Mouse (Mus musculus) hindbrain, embryonic 15.5 days (tissue): Measurements from ENCODE around the gene 1700001C02Rik. TPM values are rescaled to one million over a fixed set of nuclear protein-coding genes. Genes with fewer than 3 reads are reported as not detected.

Source experiments
- ATAC-seq: fragments of 200-750 bp; cut with Nextera tagmentation; 2 replicates; pipeline ENCODE4 v1.8.0; 2017; ENCODE audit warnings: low read depth, moderate number of reproducible peaks, moderate TSS enrichment; ENCODE audit not compliant: low FRiP score
- H3K27ac ChIP-seq: fragments of 300-500 bp; sonication (generic); replicated peaks from 2 replicates; pipeline ENCODE4 v1.5.1; 2015; ENCODE audit warnings: mild to moderate bottlenecking, inconsistent platforms
- H3K27me3 ChIP-seq: fragments of 300-500 bp; sonication (generic); 2 replicates; pipeline ENCODE4 v1.6.1; 2015; ENCODE audit warnings: control low read depth, inconsistent platforms
- H3K36me3 ChIP-seq: fragments of 300-500 bp; sonication (generic); 2 replicates; pipeline ENCODE4 v1.6.1; 2015; ENCODE audit warnings: control low read depth, inconsistent platforms
- H3K4me1 ChIP-seq: fragments of 300-500 bp; sonication (generic); replicated peaks from 2 replicates; pipeline ENCODE4 v1.6.1; 2015; ENCODE audit warnings: control low read depth, inconsistent platforms
- H3K4me2 ChIP-seq: fragments of 300-500 bp; sonication (generic); 2 replicates; pipeline ENCODE4 v1.6.1; 2015; ENCODE audit warnings: moderate library complexity, mild to moderate bottlenecking, inconsistent platforms
- H3K4me3 ChIP-seq: fragments of 300-500 bp; sonication (generic); 2 replicates; pipeline ENCODE4 v1.5.1; 2015; ENCODE audit warnings: mild to moderate bottlenecking, inconsistent platforms
- H3K9ac ChIP-seq: fragments of 300-500 bp; sonication (generic); 2 replicates; pipeline ENCODE4 v1.6.1; 2015; ENCODE audit warnings: inconsistent platforms
- H3K9me3 ChIP-seq: fragments of 300-500 bp; sonication (generic); 2 replicates; pipeline ENCODE4 v1.6.1; 2016; ENCODE audit warnings: control low read depth, inconsistent platforms
- WGBS: fragments of 180-500 bp; shearing (Covaris S2); methylation state at CpG from one replicate; pipeline ENCODE4 v1.1.7; 2015; 5-methylcytosine and 5-hydroxymethylcytosine counted together
- polyA plus RNA-seq: library from polyadenylated mRNA; unstranded; fragments of >200 nt; fragmentation: Nextera tagmentation; extraction: Ambion mirVana; gene quantifications from 2 replicates; pipeline ENCODE4 v1.2.1, GENCODE M21; 2015

1700001C02Rik gene
- polyA plus RNA-seq, 1 experiment from 2014 or later: 1.6 TPM

GRCm38 (mm10) chr5:30466315-30466714, 468 bp downstream of the 1700001C02Rik start:
- Histone ChIP-seq H3K9ac (peak overlapping the region; percentile 26; the same call in 1 of the 2 replicates), H3K4me3 (peak overlapping the region; percentile 30), H3K27me3 (0 out of 2 replicates have a peak, but pooled peaks cover 5% of the 10 kb centered on the region), H3K36me3 (no peaks in the 10 kb centered on the region), H3K27ac (0 out of 2 replicates have a peak overlapping the region, but pooled peaks have one; percentile 16), H3K9me3 (no peaks in the 10 kb centered on the region), H3K4me2 (peak overlapping the region; percentile 64), H3K4me1 (peaks cover 36% of the 10 kb centered on the region)
- 0 out of 2 replicates have a peak, but pooled peaks have one; percentile 32 for ATAC-seq
- 28% methylated on average over 9 of the region's 9 CpGs for WGBS

- Histone ChIP-seq H3K9ac (no peak overlapping the region), H3K27me3 (0 out of 2 replicates have a peak, but pooled peaks cover 5% of the 10 kb centered on the region), H3K27ac (no peak overlapping the region), H3K9me3 (no peaks in the 10 kb centered on the region), H3K4me2 (no peak overlapping the region), H3K4me3 (no peak overlapping the region), H3K36me3 (no peaks in the 10 kb centered on the region), H3K4me1 (peaks cover 25% of the 10 kb centered on the region)
- no peak for ATAC-seq
- 55% methylated on average over 6 of the region's 6 CpGs for WGBS
Observed at GRCm38 (mm10) chr5:30470454-30470853, 4.6 kb downstream of the 1700001C02Rik start.

GRCm38 (mm10) chr5:30472148-30472547, 6.3 kb downstream of the 1700001C02Rik start:
- Histone ChIP-seq H3K27ac (no peak overlapping the region), H3K27me3 (0 out of 2 replicates have a peak, but pooled peaks cover 5% of the 10 kb centered on the region), H3K4me1 (peaks cover 9% of the 10 kb centered on the region), H3K9ac (no peak overlapping the region), H3K4me3 (no peak overlapping the region), H3K36me3 (no peaks in the 10 kb centered on the region), H3K4me2 (no peak overlapping the region), H3K9me3 (no peaks in the 10 kb centered on the region)
- 81% methylated on average over 5 of the region's 5 CpGs for WGBS
- no peak for ATAC-seq

GRCm38 (mm10) chr5:30476534-30476933, 10.7 kb downstream of the 1700001C02Rik start:
- Histone ChIP-seq H3K9me3 (no peaks in the 10 kb centered on the region), H3K4me1 (no peaks in the 10 kb centered on the region), H3K27me3 (no peaks in the 10 kb centered on the region), H3K4me3 (no peak overlapping the region), H3K4me2 (no peak overlapping the region), H3K36me3 (no peaks in the 10 kb centered on the region), H3K9ac (no peak overlapping the region), H3K27ac (no peak overlapping the region)
- 41% methylated on average over 10 of the region's 10 CpGs for WGBS
- ATAC-seq: no peak

- no peaks in the 10 kb centered on the region for H3K27me3 ChIP-seq
- no peaks in the 10 kb centered on the region for H3K4me1 ChIP-seq
- H3K27ac ChIP-seq: no peak overlapping the region
- H3K9ac ChIP-seq: no peak overlapping the region
- H3K36me3 ChIP-seq: no peaks in the 10 kb centered on the region
- ATAC-seq: peak; percentile 79; the same call in 1 of the 2 replicates
- WGBS: 26% methylated on average over 3 of the region's 5 CpGs
- no peak overlapping the region for H3K4me2 ChIP-seq
- H3K4me3 ChIP-seq: no peak overlapping the region
- no peaks in the 10 kb centered on the region for H3K9me3 ChIP-seq
Observed at GRCm38 (mm10) chr5:30482319-30482718, 16.5 kb downstream of the 1700001C02Rik start.

- H3K4me3 ChIP-seq: no peak overlapping the region
- H3K36me3 ChIP-seq: no peaks in the 10 kb centered on the region
- H3K27me3 ChIP-seq: no peaks in the 10 kb centered on the region
- no peaks in the 10 kb centered on the region for H3K4me1 ChIP-seq
- 73% methylated on average over 8 of the region's 8 CpGs for WGBS
- ATAC-seq: no peak
- no peaks in the 10 kb centered on the region for H3K9me3 ChIP-seq
- H3K4me2 ChIP-seq: no peak overlapping the region
- H3K9ac ChIP-seq: no peak overlapping the region
- no peak overlapping the region for H3K27ac ChIP-seq
Observed at GRCm38 (mm10) chr5:30483533-30483932, 17.7 kb downstream of the 1700001C02Rik start.

GRCm38 (mm10) chr5:30484591-30484990, 18.7 kb downstream of the 1700001C02Rik start:
- WGBS: 81% methylated on average over 5 of the region's 5 CpGs
- no peak overlapping the region for H3K4me3 ChIP-seq

GRCm38 (mm10) chr5:30485136-30485535, 19.3 kb downstream of the 1700001C02Rik start:
- H3K4me2 ChIP-seq: no peak overlapping the region
- H3K9me3 ChIP-seq: no peaks in the 10 kb centered on the region
- H3K27me3 ChIP-seq: no peaks in the 10 kb centered on the region
- no peak for ATAC-seq
- H3K27ac ChIP-seq: no peak overlapping the region
- H3K4me3 ChIP-seq: no peak overlapping the region
- H3K9ac ChIP-seq: no peak overlapping the region
- no peaks in the 10 kb centered on the region for H3K4me1 ChIP-seq
- 71% methylated on average over 6 of the region's 6 CpGs for WGBS
- no peaks in the 10 kb centered on the region for H3K36me3 ChIP-seq

More at GRCm38 (mm10) chr5:30484591-30484990, 18.7 kb downstream of the 1700001C02Rik start:
- H3K27ac ChIP-seq: no peak overlapping the region
- ATAC-seq: no peak
- H3K9me3 ChIP-seq: no peaks in the 10 kb centered on the region
- H3K4me1 ChIP-seq: no peaks in the 10 kb centered on the region
- H3K9ac ChIP-seq: no peak overlapping the region
- no peak overlapping the region for H3K4me2 ChIP-seq
- no peaks in the 10 kb centered on the region for H3K27me3 ChIP-seq
- H3K36me3 ChIP-seq: no peaks in the 10 kb centered on the region

GRCm38 (mm10) chr5:30490215-30490614, 24.4 kb downstream of the 1700001C02Rik start:
- H3K4me3 ChIP-seq: no peak overlapping the region
- no peaks in the 10 kb centered on the region for H3K4me1 ChIP-seq
- H3K27me3 ChIP-seq: no peaks in the 10 kb centered on the region
- H3K4me2 ChIP-seq: no peak overlapping the region
- no peak overlapping the region for H3K9ac ChIP-seq
- ATAC-seq: no peak
- H3K27ac ChIP-seq: no peak overlapping the region
- no peaks in the 10 kb centered on the region for H3K36me3 ChIP-seq
- no peaks in the 10 kb centered on the region for H3K9me3 ChIP-seq

- no peak overlapping the region for H3K9ac ChIP-seq
- H3K27me3 ChIP-seq: no peaks in the 10 kb centered on the region
- H3K4me2 ChIP-seq: no peak overlapping the region
- H3K4me3 ChIP-seq: no peak overlapping the region
- no peaks in the 10 kb centered on the region for H3K36me3 ChIP-seq
- H3K9me3 ChIP-seq: no peaks in the 10 kb centered on the region
- no peaks in the 10 kb centered on the region for H3K4me1 ChIP-seq
- ATAC-seq: no peak
- 83% methylated on average over 5 of the region's 5 CpGs for WGBS
- no peak overlapping the region for H3K27ac ChIP-seq
Observed at GRCm38 (mm10) chr5:30490845-30491244, 25.0 kb downstream of the 1700001C02Rik start.

GRCm38 (mm10) chr5:30493723-30494122, 27.9 kb downstream of the 1700001C02Rik start:
- 85% methylated on average over 7 of the region's 7 CpGs for WGBS
- H3K27ac ChIP-seq: no peak overlapping the region
- no peak overlapping the region for H3K4me3 ChIP-seq
- no peaks in the 10 kb centered on the region for H3K9me3 ChIP-seq
- H3K36me3 ChIP-seq: no peaks in the 10 kb centered on the region
- H3K4me1 ChIP-seq: no peaks in the 10 kb centered on the region
- no peak overlapping the region for H3K9ac ChIP-seq
- H3K4me2 ChIP-seq: no peak overlapping the region
- no peak for ATAC-seq
- H3K27me3 ChIP-seq: no peaks in the 10 kb centered on the region

- H3K4me3 ChIP-seq: no peak overlapping the region
- ATAC-seq: no peak
- WGBS: 87% methylated on average over 7 of the region's 7 CpGs
Observed at GRCm38 (mm10) chr5:30494606-30495005, 28.8 kb downstream of the 1700001C02Rik start.

GRCm38 (mm10) chr5:30495288-30495687, 29.4 kb downstream of the 1700001C02Rik start:
- Histone ChIP-seq H3K4me3 (no peak overlapping the region), H3K27ac (no peak overlapping the region), H3K4me1 (no peaks in the 10 kb centered on the region), H3K9ac (no peak overlapping the region), H3K27me3 (no peaks in the 10 kb centered on the region), H3K36me3 (no peaks in the 10 kb centered on the region), H3K4me2 (no peak overlapping the region), H3K9me3 (no peaks in the 10 kb centered on the region)
- ATAC-seq: no peak
- 49% methylated on average over 2 of the region's 2 CpGs for WGBS

More at GRCm38 (mm10) chr5:30494606-30495005, 28.8 kb downstream of the 1700001C02Rik start:
- Histone ChIP-seq H3K27me3 (no peaks in the 10 kb centered on the region), H3K9me3 (no peaks in the 10 kb centered on the region), H3K36me3 (no peaks in the 10 kb centered on the region), H3K9ac (no peak overlapping the region), H3K4me2 (no peak overlapping the region), H3K27ac (no peak overlapping the region), H3K4me1 (no peaks in the 10 kb centered on the region)
